Mouse (Mus musculus) testis, adult 2 months (tissue): ENCODE data around the gene Gm11492. TPM values are rescaled to one million over a fixed set of nuclear protein-coding genes. Genes with fewer than 3 reads are reported as not detected.

Experiments
- H3K27ac ChIP-seq: fragments of 200-500 bp; 2 replicates; pipeline ENCODE4 v1.5.1; 2012; ENCODE audit warnings: low read depth, low read length; ENCODE audit not compliant: control insufficient read depth, insufficient read depth
- H3K27me3 ChIP-seq: fragments of 200-500 bp; 2 replicates; pipeline ENCODE4 v1.6.1; 2012; ENCODE audit warnings: mild to moderate bottlenecking, low read length, moderate library complexity; ENCODE audit not compliant: control insufficient read depth, insufficient read depth
- H3K36me3 ChIP-seq: fragments of 200-500 bp; 2 replicates; pipeline ENCODE4 v1.6.1; 2012; ENCODE audit warnings: mild to moderate bottlenecking, low read length; ENCODE audit not compliant: control insufficient read depth, insufficient read depth
- H3K4me1 ChIP-seq: fragments of 200-500 bp; 2 replicates; pipeline ENCODE4 v1.6.1; 2012; ENCODE audit warnings: low read length; ENCODE audit not compliant: control insufficient read depth, insufficient read depth
- H3K4me3 ChIP-seq: fragments of 200-500 bp; 2 replicates; pipeline ENCODE4 v1.5.1; 2012; ENCODE audit warnings: low read depth, mild to moderate bottlenecking, low read length, moderate library complexity, mixed read lengths; ENCODE audit not compliant: control insufficient read depth
- CTCF ChIP-seq: fragments of 200-500 bp; IDR thresholded peaks from 2 replicates; pipeline ENCODE4 v1.5.1; 2012; ENCODE audit warnings: low read depth, mild to moderate bottlenecking, inconsistent platforms, low read length, moderate library complexity; ENCODE audit not compliant: control insufficient read depth, insufficient read depth, insufficient replicate concordance
- POLR2A ChIP-seq: fragments of 200-500 bp; IDR thresholded peaks from 2 replicates; pipeline ENCODE4 v1.6.1; 2012; ENCODE audit warnings: low read depth, mild to moderate bottlenecking, inconsistent platforms, low read length, moderate library complexity; ENCODE audit not compliant: control insufficient read depth
- polyA plus RNA-seq: library from polyadenylated mRNA; depleted of rRNA; stranded (reverse); fragments of >200 nt; gene quantifications from 2 replicates; pipeline ENCODE4 v1.2.3, GENCODE M21; 2012; rRNA removed

The Gm11492 gene
- polyA plus RNA-seq, result 92.8 and 97.9 TPM in 2 replicates

GRCm38 (mm10) chr11:87566501-87566900, at the start of gene Gm11492:
TSS of gene Gm11492 (plus strand) at chr11:87566653.
- H3K27ac ChIP-seq, result peak within 1 kb of the TSS; percentile 55
- H3K36me3 ChIP-seq, result no peaks in the 10 kb centered on the region
- peak within 1 kb of the TSS; percentile 70 for H3K4me3 ChIP-seq
- no peak for TF ChIP-seq CTCF
- TF ChIP-seq POLR2A, result no peak
- H3K4me1 ChIP-seq, result peaks cover 3% of the 10 kb centered on the region; the same call in 1 of the 2 replicates
- no peaks in the 10 kb centered on the region for H3K27me3 ChIP-seq

DNA sequence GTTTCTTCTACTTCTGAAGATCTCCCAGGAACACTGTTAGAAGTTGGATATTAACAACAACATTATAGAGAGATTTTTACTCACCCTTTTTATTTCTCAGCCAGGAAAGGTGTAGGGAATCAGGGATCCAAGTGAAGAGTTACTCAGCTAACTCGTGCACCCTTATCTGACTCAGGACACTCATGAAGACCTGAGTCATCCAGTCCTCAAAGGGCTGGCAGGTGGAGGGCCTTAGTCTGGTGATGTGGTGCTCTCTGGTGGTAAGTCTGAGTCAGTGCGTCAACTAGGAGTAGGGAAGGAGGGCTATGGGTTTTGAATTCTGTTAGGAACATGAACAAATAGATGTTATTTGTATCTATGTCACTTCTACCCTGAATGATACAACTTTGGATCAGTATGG, 47.2 kb upstream of the Gm11492 start:
- Histone ChIP-seq H3K36me3 (no peaks in the 10 kb centered on the region; the same call in none of the 2 replicates), H3K27ac (no peak overlapping the region), H3K4me1 (no peaks in the 10 kb centered on the region), H3K27me3 (no peaks in the 10 kb centered on the region), H3K4me3 (no peak overlapping the region)
- TF ChIP-seq POLR2A (no peak), CTCF (peak; percentile 53; the same call in 1 of the 2 replicates)

GRCm38 (mm10) chr11:87523466-87523865, 43.0 kb upstream of the Gm11492 start:
- H3K27ac ChIP-seq, result no peak overlapping the region
- H3K4me3 ChIP-seq, result no peak overlapping the region
- H3K27me3 ChIP-seq, result no peaks in the 10 kb centered on the region
- TF ChIP-seq POLR2A (no peak), CTCF (no peak)
- no peaks in the 10 kb centered on the region; the same call in 1 of the 2 replicates for H3K36me3 ChIP-seq
- H3K4me1 ChIP-seq, result no peaks in the 10 kb centered on the region

DNA sequence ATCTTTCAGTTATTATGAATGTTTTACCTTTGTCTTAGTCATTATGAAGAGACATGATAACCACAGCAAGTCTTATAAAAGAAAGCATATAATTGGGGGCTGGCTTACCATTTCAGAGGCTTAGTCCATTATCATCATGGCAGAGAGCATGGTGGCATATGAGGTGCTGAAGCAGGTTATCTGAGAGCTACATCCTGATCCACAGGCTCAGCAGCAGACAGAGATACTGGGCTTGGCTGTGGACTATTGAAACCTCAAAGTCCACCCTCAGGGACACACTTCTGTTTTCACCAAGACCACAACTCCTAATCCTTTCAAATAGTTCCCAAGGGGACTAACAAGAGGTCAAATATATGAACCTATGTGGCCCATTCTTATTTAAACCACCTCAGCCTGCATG, 42.5 kb upstream of the Gm11492 start:
- Histone ChIP-seq H3K27me3 (no peaks in the 10 kb centered on the region), H3K4me3 (no peak overlapping the region), H3K27ac (no peak overlapping the region), H3K4me1 (no peaks in the 10 kb centered on the region), H3K36me3 (no peaks in the 10 kb centered on the region; the same call in 1 of the 2 replicates)
- TF ChIP-seq CTCF, result no peak
- no peak for TF ChIP-seq POLR2A

DNA sequence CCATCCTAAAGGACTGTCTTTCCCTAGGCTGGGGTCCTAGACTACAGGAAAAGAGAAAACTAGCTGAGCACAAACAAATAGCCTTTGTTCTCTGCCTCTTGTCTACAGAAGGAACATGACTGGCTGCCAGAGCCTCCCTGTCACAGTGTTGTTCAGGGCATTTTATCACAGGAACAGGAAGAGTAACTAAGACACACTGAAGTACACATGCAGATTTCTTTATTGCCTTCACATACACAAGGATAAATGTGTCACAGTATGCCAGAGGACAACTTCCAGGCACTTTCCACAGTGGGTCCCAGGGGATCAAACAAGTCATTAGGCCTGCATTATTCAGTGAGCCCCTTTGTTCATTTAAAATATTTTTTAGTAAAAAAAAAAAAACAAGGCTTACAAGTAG, 41.7 kb upstream of the Gm11492 start:
- Histone ChIP-seq H3K27ac (no peak overlapping the region), H3K36me3 (no peaks in the 10 kb centered on the region; the same call in 1 of the 2 replicates), H3K4me1 (no peaks in the 10 kb centered on the region), H3K4me3 (no peak overlapping the region), H3K27me3 (no peaks in the 10 kb centered on the region)
- TF ChIP-seq POLR2A (no peak), CTCF (no peak)

GRCm38 (mm10) chr11:87527364-87527763, 39.1 kb upstream of the Gm11492 start:
- no peaks in the 10 kb centered on the region for H3K27me3 ChIP-seq
- no peaks in the 10 kb centered on the region; the same call in 1 of the 2 replicates for H3K36me3 ChIP-seq
- H3K4me3 ChIP-seq, result no peak overlapping the region
- no peak overlapping the region for H3K27ac ChIP-seq
- TF ChIP-seq POLR2A (no peak), CTCF (no peak)
- H3K4me1 ChIP-seq, result no peaks in the 10 kb centered on the region

- no peak overlapping the region for H3K27ac ChIP-seq
- TF ChIP-seq POLR2A, result no peak
- TF ChIP-seq CTCF, result no peak
- no peaks in the 10 kb centered on the region for H3K27me3 ChIP-seq
- no peak overlapping the region for H3K4me3 ChIP-seq
- H3K36me3 ChIP-seq, result no peaks in the 10 kb centered on the region; the same call in 1 of the 2 replicates
- H3K4me1 ChIP-seq, result no peaks in the 10 kb centered on the region
Measured at GRCm38 (mm10) chr11:87527990-87528389, 38.5 kb upstream of the Gm11492 start.
